Mouse (Mus musculus) MEL (cell line): ENCODE results near the gene Cpa4.

Experiments used
- CTCF ChIP-seq, 3 experiments: IDR thresholded peaks in 2 of 3; conservative IDR thresholded peaks in 1 of 3; 2 replicates each; pipeline ENCODE4 v1.5.1; 2011 to 2012; ENCODE audit warnings: low read length in 3 of 3, low read depth in 2 of 3, mild to moderate bottlenecking in 2 of 3, improper control_type of control experiment in 1 of 3, inconsistent platforms in 1 of 3, mixed read lengths in 1 of 3, moderate library complexity in 1 of 3; ENCODE audit not compliant: control insufficient read depth in 1 of 3, insufficient read depth in 1 of 3, poor library complexity in 1 of 3, severe bottlenecking in 1 of 3
- KAT2A ChIP-seq: conservative IDR thresholded peaks from 2 replicates; pipeline ENCODE4 v1.6.1; 2012; ENCODE audit warnings: low read depth, low read length, improper control_type of control experiment, inconsistent platforms
- MAFK ChIP-seq: IDR thresholded peaks from 2 replicates; pipeline ENCODE4 v1.6.1; 2011; ENCODE audit warnings: low read depth, mild to moderate bottlenecking, low read length, improper control_type of control experiment, borderline replicate concordance
- POLR2A ChIP-seq, 2 experiments: IDR thresholded peaks; 2 replicates each; pipeline ENCODE4 v1.6.1; 2011 to 2012; ENCODE audit warnings: low read length in 2 of 2, mild to moderate bottlenecking in 2 of 2, control low read depth in 1 of 2, improper control_type of control experiment in 1 of 2, low read depth in 1 of 2, moderate library complexity in 1 of 2; ENCODE audit not compliant: control insufficient read depth in 1 of 2, insufficient read depth in 1 of 2, poor library complexity in 1 of 2
- POLR2AphosphoS2 ChIP-seq: IDR thresholded peaks from 2 replicates; pipeline ENCODE4 v1.6.1; 2011; ENCODE audit warnings: low read length, improper control_type of control experiment
- RAD21 ChIP-seq: IDR thresholded peaks from 2 replicates; pipeline ENCODE4 v1.6.1; 2011; ENCODE audit warnings: mild to moderate bottlenecking, low read depth, low read length, improper control_type of control experiment
- ZKSCAN1 ChIP-seq: IDR thresholded peaks from 2 replicates; pipeline ENCODE4 v1.6.1; 2012; ENCODE audit warnings: low read depth, mild to moderate bottlenecking, inconsistent platforms, low read length, improper control_type of control experiment, moderate library complexity

DNA sequence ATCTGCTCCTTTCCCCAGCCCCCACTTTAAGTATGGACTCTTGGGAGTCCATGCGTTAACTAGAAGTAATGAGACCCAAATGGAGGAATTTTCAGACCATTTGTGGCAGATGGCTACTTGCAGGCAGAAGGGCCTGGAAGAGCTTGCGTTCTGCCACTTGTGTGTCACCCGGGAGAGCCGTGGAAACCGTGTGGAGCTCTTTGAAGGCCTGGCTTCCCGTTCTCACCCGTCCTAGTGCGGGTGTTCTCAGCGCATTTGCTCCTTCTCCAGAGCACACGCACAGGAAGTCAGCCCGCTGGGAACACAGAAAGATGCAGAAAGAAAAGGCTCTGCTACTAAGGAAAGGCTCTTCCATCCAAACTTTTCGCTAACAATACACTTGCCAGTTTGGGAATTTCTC is 25.1 kb upstream of the Cpa4 start:
- TF ChIP-seq POLR2A (IDR thresholded peaks at IDR 0.05; ENCODE audit: control insufficient read depth in 1 of 2, insufficient read depth in 1 of 2, low read depth in 1 of 2, low read length in 2 of 2, poor library complexity in 1 of 2) (no peak), POLR2AphosphoS2 (no peak), RAD21 (no peak), CTCF (IDR thresholded peaks at IDR 0.05 in 2 of 3, conservative IDR thresholded peaks at IDR 0.05 in 1 of 3; ENCODE audit: control insufficient read depth in 1 of 3, insufficient read depth in 1 of 3, low read depth in 2 of 3, low read length in 3 of 3, poor library complexity in 1 of 3, severe bottlenecking in 1 of 3) (no peak), ZKSCAN1 (no peak), KAT2A (no peak), MAFK (no peak)
